Mouse (Mus musculus): ENCODE data around the gene Endou.

DNA sequence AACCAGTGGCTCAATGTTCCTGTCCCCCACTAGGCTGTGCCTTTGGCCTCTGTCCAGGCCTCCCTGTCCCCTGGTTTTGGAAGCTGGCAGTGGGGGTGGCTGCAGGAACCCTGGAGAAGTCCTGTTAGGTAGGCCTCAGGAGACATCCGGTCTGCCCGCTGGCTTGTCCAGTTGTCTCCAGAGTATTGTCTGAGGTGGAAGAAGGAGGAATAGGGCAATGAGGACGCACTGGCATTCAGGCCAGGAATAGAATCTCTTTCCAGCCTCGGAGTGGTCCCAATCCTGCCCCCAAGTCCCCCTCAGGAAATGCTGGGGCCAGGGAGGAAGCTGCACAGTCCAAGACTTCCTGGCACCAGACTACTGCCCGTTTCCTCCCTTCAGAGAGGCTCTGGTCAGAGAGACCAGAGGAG lies 42.8 kb upstream of the Endou start:
- TF ChIP-seq CTCF (conservative IDR thresholded peaks at IDR 0.05; ENCODE audit: insufficient read depth, insufficient read length, low read depth, low read length) (no peak), POLR2A (IDR thresholded peaks at IDR 0.05; ENCODE audit: low read depth, low read length) (no peak)

Measured in kidney, adult 2 months (tissue).